Mouse (Mus musculus): ENCODE measurements around the gene Zbtb39. TPM values are rescaled to one million over a fixed set of nuclear protein-coding genes. Genes with fewer than 3 reads are reported as not detected.
"Not testable (repeated sequence)": the region's sequence is repeated elsewhere in the genome, so short reads cannot be mapped to it uniquely, and the experiment has no call there.

Gene Zbtb39
- total RNA-seq, 1 experiment from 2014 or later, result 5.0 TPM

DNA sequence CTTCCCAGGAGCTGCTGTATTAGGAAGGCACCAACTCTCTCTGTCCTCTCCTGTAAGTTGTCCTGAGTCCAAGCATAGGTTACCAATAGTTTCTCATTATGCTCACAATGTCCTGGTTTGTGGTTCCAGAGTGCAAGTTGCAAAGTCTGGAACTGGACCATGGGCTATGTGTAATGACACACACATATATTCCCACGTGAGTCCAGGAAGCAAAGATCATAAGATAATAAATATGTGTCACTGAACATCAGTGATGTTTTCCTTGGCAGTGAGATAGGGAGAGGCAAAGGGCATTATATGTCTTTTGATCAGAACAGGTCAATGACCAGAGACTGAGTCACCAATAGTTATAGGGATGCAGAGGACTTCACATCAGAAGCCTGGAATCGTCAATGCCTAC lies 36.7 kb downstream of the Zbtb39 start, which contains the start of gene Rdh9:
TSS of gene Rdh9 (plus strand) at position 376 of the 400 bp plus-strand sequence.
- ATAC-seq (replicated peaks; ENCODE audit: low read depth, poor library complexity, severe bottlenecking), result no peak

DNA sequence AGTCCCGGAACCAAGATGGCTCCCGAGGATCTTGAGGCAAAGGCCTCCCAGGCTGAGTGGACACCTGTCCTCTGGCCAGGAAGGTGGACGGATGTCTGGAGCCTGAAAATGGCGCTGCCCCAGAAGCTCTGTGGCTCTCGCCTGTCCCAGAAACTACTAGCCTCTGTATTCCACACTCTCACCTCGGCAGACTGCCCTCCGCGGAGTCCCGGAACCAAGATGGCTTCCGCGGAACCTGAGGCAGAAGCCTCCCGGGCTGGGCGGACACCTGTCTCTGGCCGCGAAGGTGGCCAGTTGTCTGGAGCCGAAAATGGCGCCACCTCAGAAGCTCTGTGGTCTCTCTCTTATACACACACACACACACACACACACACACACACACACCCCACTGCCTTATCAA lies 43.0 kb downstream of the Zbtb39 start:
- ATAC-seq (replicated peaks; ENCODE audit: low read depth, poor library complexity, severe bottlenecking), result not testable (repeated sequence)

DNA sequence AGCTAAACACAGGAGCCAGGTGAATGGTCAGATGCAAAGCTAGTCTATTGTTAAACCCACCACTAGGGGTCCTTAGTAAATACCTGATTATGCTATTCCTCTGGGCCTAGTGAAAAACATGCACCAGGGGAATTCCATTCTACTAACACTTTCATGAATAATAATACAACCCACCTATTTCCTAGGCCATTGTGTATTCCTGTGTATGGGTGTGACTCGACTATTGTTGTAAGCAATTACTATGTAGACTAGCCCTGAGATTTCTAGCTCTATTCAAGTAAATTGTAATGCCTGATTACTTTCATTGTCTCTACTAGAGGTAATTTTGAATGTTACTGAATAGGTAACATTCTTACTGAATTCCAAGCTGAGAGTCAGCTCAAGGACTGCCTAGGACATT lies 46.1 kb downstream of the Zbtb39 start:
- ATAC-seq (replicated peaks; ENCODE audit: low read depth, poor library complexity, severe bottlenecking), result not testable (repeated sequence)

Other genes starting within 250 kb of the Zbtb39 start
- gene Stac3, start 237.9 kb upstream of the Zbtb39 start, total RNA-seq (2017), result not detected in 2 replicates
- not detected in 2 replicates for gene Ndufa4l2, start 224.6 kb upstream of the Zbtb39 start, total RNA-seq (2017)
- gene Shmt2, start 217.1 kb upstream of the Zbtb39 start, total RNA-seq (2017), result 115 and 119 TPM in 2 replicates
- not detected in 2 replicates for gene Nxph4, start 205.0 kb upstream of the Zbtb39 start, total RNA-seq (2017)
- gene Lrp1, start 118.4 kb upstream of the Zbtb39 start, total RNA-seq (2017), result 0.97 and 3.2 TPM in 2 replicates
- gene Stat6, start 96.6 kb upstream of the Zbtb39 start, total RNA-seq (2017), result 33.1 and 48.3 TPM in 2 replicates
- 20.8 and 22.6 TPM in 2 replicates for gene Nemp1, start 72.6 kb upstream of the Zbtb39 start, total RNA-seq (2017)
- 5.7 and 6.8 TPM in 2 replicates for gene Nab2, start 71.0 kb upstream of the Zbtb39 start, total RNA-seq (2017)
- not detected in 2 replicates for gene Myo1a, start 34.4 kb upstream of the Zbtb39 start, total RNA-seq (2017)
- 0.68 TPM in 1 of 2 replicates, not detected in the other for gene Tac2, start 15.1 kb upstream of the Zbtb39 start, total RNA-seq (2017)
- not detected in 2 replicates for gene Gpr182, start 12.2 kb downstream of the Zbtb39 start, total RNA-seq (2017)
- not detected in 2 replicates for gene Rdh1, start 20.2 kb downstream of the Zbtb39 start, total RNA-seq (2017)
- gene Rdh16f1, start 20.2 kb downstream of the Zbtb39 start, total RNA-seq (2017), result not detected in 2 replicates
- not detected in 2 replicates for gene Rdh9, start 36.8 kb downstream of the Zbtb39 start, total RNA-seq (2017)
- gene Rdh16, start 61.6 kb downstream of the Zbtb39 start, total RNA-seq (2017), result not detected in 2 replicates
- not detected in 2 replicates for gene Rdh19, start 110.4 kb downstream of the Zbtb39 start, total RNA-seq (2017)
- gene Rdh16f2, start 126.9 kb downstream of the Zbtb39 start, total RNA-seq (2017), result not detected in 2 replicates
- not detected in 2 replicates for gene Rdh7, start 149.3 kb downstream of the Zbtb39 start, total RNA-seq (2017)
- not detected in 2 replicates for gene Sdr9c7, start 159.0 kb downstream of the Zbtb39 start, total RNA-seq (2017)